Mouse (Mus musculus): Measurements from ENCODE around the gene Mycbpap. TPM values are rescaled to one million over a fixed set of nuclear protein-coding genes. Genes with fewer than 3 reads are reported as not detected.

The Mycbpap gene
- polyA plus RNA-seq, 1 experiment from 2014 or later: 3.7 TPM

DNA sequence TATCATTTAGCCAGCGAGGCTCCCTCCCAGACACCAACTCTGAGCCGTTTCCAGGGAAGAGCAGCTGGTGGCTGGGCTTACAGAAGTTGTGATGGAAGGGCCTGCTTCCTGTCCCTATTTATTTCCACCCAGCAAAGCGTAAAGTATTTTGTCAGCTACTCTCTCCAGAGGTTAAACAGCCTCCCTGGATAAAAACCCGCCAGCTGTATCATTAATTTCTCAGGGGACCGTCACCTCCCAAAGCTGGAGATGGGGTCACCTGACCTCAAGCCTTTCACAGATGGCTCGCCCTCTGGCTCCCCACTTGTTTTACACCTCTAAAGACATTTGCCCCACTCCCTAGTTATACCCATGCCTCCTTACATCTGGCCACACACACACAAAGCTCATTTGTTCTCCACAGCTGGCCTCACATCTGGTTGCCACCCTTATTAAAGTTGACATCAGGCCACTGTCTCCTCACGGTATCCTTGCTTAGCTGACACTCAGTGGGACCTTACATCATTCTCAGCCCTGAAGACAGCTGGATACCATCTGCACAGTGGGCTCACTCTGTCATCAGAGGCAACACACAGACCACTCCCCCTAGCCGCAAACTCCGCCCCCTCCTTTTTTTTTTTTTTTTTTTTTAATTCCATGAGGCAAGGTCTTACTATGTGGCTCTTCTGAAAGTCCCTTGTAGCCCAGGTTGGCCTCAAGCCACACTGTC is 4.8 kb upstream of the Mycbpap start:
- H3K4me1 ChIP-seq: peaks cover 14% of the 10 kb centered on the region
- 0 out of 2 replicates have a peak overlapping the region, but pooled peaks have one; percentile 36 for H3K27ac ChIP-seq
- H3K27me3 ChIP-seq: peaks cover 9% of the 10 kb centered on the region; the same call in 1 of the 2 replicates
- H3K9me3 ChIP-seq: no peaks in the 10 kb centered on the region
- ATAC-seq (ENCODE audit: low FRiP score): no peak
- no peak overlapping the region for H3K9ac ChIP-seq
- H3K4me2 ChIP-seq: no peak overlapping the region
- no peaks in the 10 kb centered on the region for H3K36me3 ChIP-seq (replicated peaks)
- WGBS: 64% methylated on average over 9 of the region's 9 CpGs
- no peak overlapping the region for H3K4me3 ChIP-seq (replicated peaks)

DNA sequence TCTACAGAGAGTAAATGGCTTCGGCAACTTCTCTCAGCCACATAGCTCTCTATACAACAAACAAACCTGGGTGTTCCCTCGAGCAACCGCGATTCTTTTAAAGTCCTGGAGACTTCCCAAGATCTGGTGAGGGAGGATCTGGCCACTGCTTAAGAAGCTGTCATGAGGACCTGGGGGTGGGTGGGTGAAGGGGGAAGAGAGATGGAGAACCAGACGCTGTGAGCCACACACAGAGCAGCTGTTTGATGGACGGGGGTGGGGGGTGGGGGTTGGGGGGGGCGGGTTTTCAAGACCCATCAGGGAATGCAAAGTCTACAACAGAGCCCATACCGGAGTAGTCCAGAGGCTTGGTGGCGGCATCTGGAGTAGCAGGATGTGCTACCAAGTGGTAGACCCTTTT is 8.1 kb downstream of the Mycbpap start:
- Histone ChIP-seq H3K27ac (no peak overlapping the region), H3K4me3 (replicated peaks) (no peak overlapping the region), H3K4me2 (no peak overlapping the region), H3K9ac (no peak overlapping the region), H3K4me1 (no peaks in the 10 kb centered on the region), H3K36me3 (replicated peaks) (no peaks in the 10 kb centered on the region), H3K27me3 (no peaks in the 10 kb centered on the region), H3K9me3 (no peaks in the 10 kb centered on the region)
- ATAC-seq (ENCODE audit: low FRiP score): no peak
- WGBS: 76% methylated on average over 9 of the region's 9 CpGs

DNA sequence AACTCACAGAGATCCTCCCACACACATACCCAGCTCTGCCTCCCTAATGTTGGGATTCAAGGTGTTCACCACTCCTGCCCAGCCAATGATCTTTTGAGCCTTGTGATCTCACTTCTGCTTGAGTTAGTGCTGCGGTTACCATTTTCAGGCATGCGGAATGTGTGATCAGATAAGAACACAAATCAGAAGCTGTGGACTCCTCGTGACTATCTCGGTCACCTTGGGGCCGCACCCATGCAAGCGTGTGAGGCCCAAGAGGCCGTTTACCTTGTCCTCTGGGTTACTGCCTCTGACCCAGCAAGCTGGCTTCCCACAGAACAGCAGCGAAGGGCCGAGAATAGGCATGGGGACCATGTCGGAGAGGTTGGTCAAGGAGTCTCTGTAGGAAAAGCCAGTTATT is 12.6 kb downstream of the Mycbpap start:
- Histone ChIP-seq H3K27me3 (no peaks in the 10 kb centered on the region), H3K4me1 (no peaks in the 10 kb centered on the region), H3K9me3 (no peaks in the 10 kb centered on the region), H3K4me2 (no peak overlapping the region), H3K4me3 (replicated peaks) (no peak overlapping the region), H3K36me3 (replicated peaks) (no peaks in the 10 kb centered on the region), H3K27ac (no peak overlapping the region), H3K9ac (no peak overlapping the region)
- ATAC-seq (ENCODE audit: low FRiP score): no peak
- 92% methylated on average over 10 of the region's 10 CpGs for WGBS

DNA sequence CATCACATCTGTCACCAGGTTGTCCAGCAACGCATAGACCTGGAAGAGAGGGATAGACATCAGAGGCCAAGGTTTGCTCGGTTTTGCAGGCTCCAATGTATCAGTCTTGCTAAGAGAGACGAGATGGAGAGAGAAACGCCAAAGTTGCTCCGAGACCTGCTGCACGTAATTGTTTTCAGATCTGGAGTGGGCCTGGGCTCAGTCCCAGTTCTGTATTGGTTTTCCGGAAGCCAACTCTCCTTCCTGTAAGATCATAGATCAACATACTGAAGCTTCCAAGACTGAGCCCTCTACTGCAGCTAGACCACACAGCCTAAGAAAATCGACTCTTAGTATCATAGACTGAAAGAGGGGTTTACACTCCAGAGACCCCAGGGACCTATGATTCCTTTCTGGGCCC is 20.1 kb downstream of the Mycbpap start:
- no peak for ATAC-seq (ENCODE audit: low FRiP score)
- no peak overlapping the region for H3K4me2 ChIP-seq
- no peaks in the 10 kb centered on the region for H3K36me3 ChIP-seq (replicated peaks)
- H3K4me1 ChIP-seq: peaks cover 26% of the 10 kb centered on the region
- H3K27me3 ChIP-seq: peaks cover 51% of the 10 kb centered on the region
- 88% methylated on average over 8 of the region's 8 CpGs for WGBS
- no peaks in the 10 kb centered on the region for H3K9me3 ChIP-seq
- no peak overlapping the region for H3K4me3 ChIP-seq (replicated peaks)
- no peak overlapping the region for H3K27ac ChIP-seq
- H3K9ac ChIP-seq: no peak overlapping the region

DNA sequence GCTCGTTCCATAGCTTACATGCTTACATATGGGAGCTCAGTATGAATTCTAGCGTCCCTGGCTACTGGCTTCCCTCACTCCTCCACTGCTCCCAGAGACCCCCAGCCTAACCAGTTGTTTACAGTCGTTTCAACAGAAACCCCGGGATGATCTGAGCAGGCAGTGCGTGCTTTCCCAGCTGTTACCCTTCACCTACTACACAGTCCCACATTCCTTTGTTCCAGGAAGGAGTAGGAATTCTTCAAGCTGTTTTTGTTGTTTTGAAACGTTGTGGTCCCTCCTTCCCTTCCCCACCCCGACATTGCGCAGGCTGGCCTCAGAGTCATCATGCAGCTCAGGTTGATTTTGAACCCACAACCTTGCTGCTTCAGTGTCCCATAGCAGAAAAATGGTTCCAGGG is 21.2 kb downstream of the Mycbpap start:
- H3K4me2 ChIP-seq: peak overlapping the region; percentile 54; the same call in 1 of the 2 replicates
- no peak for ATAC-seq (ENCODE audit: low FRiP score)
- H3K27ac ChIP-seq: no peak overlapping the region
- no peak overlapping the region for H3K9ac ChIP-seq
- H3K4me1 ChIP-seq: peaks cover 26% of the 10 kb centered on the region
- H3K36me3 ChIP-seq (replicated peaks): no peaks in the 10 kb centered on the region
- 30% methylated on average over 8 of the region's 8 CpGs for WGBS
- H3K4me3 ChIP-seq (replicated peaks): no peak overlapping the region
- H3K9me3 ChIP-seq: no peaks in the 10 kb centered on the region
- peaks cover 52% of the 10 kb centered on the region for H3K27me3 ChIP-seq

DNA sequence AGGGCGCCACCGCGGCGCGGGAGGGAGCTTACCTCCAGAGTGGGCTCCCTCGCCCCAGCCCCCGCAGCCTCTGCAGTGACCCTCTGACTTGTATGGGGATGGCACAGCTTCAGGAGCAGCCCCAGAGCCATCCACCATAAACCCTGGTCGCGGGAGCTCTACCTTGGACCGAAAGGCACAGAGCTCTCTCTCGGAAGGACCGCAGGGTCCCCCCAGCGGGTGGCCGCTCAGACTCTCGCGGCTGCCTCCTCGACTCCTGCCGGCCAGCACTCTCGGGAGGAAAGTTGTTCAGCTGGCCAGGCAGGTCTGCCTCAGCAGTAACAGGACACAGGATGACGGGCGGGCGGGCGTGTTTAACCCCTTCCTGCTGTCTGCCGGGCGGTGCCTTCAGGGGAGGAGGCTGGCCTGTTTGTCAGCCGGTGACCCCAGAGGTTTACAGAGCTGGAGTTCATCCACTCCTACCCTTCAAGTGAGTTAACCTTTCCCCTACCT is 21.8 kb downstream of the Mycbpap start, which contains the start of gene Epn3:
Gene Epn3, minus strand, starts transcription at position 314 of the 492 bp plus-strand sequence.
- Histone ChIP-seq H3K4me1 (peaks cover 26% of the 10 kb centered on the region), H3K4me2 (peak within 1 kb of the TSS; percentile 54), H3K9ac (peak within 1 kb of the TSS; percentile 36; the same call in 1 of the 2 replicates), H3K9me3 (no peaks in the 10 kb centered on the region), H3K36me3 (replicated peaks) (no peaks in the 10 kb centered on the region), H3K4me3 (replicated peaks) (peak within 1 kb of the TSS; percentile 26), H3K27ac (no peak within 1 kb of the TSS), H3K27me3 (peaks cover 58% of the 10 kb centered on the region)
- WGBS: 1% methylated on average over 26 of the region's 26 CpGs
- ATAC-seq (ENCODE audit: low FRiP score): peak; percentile 36

DNA sequence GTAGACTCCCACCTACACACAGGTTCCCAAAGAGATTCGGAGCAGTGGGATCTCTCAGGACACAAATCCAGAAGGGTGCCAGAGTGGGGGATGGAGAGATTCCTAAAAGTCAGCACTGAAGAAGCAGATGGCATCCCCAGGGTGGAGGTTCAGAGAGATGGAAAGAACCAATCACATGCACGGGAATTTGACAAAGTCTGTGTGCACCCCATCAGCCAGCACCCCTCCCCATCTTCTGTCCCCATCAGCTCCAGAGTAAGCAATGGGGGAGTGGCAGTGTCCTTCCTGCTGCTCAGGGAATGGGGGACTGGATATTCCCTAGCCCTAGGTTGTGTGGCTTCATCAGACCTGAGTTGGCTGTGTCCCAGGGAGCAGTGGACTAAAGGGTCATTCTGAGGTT is 22.5 kb downstream of the Mycbpap start:
- 10% methylated on average over 2 of the region's 2 CpGs for WGBS
- Histone ChIP-seq H3K36me3 (replicated peaks) (no peaks in the 10 kb centered on the region), H3K27me3 (peaks cover 60% of the 10 kb centered on the region), H3K9ac (peak overlapping the region; percentile 36; the same call in 1 of the 2 replicates), H3K4me3 (replicated peaks) (peak overlapping the region; percentile 26; the same call in 1 of the 2 replicates), H3K4me1 (peaks cover 26% of the 10 kb centered on the region), H3K4me2 (peak overlapping the region; percentile 54), H3K9me3 (no peaks in the 10 kb centered on the region), H3K27ac (no peak overlapping the region)
- ATAC-seq (ENCODE audit: low FRiP score): 0 out of 2 replicates have a peak, but pooled peaks have one; percentile 41

DNA sequence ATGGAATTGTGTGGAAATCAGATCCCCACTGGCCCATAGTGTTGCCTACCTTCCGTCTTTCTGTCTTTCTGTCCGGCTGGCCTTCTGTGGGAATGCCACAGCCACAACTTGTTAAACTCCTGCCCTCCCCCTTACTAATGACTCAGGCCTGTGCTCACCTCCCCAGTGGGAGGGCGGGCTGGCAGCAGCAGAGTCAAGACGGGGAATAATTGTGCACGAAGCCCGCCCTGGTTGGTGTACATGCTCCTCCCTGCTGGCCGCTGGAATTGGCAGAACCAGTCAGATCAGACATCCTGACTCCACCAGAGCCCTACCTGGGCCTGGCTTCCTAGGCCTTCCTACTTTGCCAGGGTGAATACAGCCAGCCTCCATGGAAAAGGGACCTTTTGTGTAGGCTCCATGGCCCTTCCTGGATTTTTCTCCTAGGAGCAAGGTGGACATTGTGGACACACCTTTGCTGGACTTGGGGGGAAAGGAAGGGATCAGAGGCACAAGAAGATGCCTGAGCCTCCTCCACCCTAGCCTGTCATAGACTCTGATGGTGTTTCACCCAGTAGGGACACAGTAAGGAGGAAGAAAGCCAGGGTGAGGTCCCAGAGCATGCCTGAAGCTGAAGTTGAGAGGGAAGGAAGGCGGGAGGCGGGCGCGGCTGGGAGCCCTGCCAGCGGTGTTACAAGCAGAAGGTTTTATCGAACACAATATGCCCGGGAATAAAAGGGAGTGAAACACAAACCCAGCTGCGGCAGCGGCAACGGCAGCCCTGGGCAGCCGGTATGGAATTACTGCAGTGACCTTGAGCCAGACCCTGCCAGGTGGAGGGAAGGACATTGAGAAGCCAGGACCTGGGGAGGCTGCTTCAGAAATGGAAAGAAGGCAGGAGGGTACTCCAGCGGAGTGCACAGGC is 23.2 kb downstream of the Mycbpap start:
- peaks cover 26% of the 10 kb centered on the region for H3K4me1 ChIP-seq
- peak overlapping the region; percentile 36; the same call in 1 of the 2 replicates for H3K9ac ChIP-seq
- no peak overlapping the region for H3K27ac ChIP-seq
- H3K4me2 ChIP-seq: peak overlapping the region; percentile 54
- WGBS: 18% methylated on average over 19 of the region's 19 CpGs
- no peaks in the 10 kb centered on the region for H3K9me3 ChIP-seq
- H3K4me3 ChIP-seq (replicated peaks): no peak overlapping the region
- H3K36me3 ChIP-seq (replicated peaks): no peaks in the 10 kb centered on the region
- peaks cover 66% of the 10 kb centered on the region for H3K27me3 ChIP-seq
- 0 out of 2 replicates have a peak, but pooled peaks have one; percentile 20 for ATAC-seq (ENCODE audit: low FRiP score)

DNA sequence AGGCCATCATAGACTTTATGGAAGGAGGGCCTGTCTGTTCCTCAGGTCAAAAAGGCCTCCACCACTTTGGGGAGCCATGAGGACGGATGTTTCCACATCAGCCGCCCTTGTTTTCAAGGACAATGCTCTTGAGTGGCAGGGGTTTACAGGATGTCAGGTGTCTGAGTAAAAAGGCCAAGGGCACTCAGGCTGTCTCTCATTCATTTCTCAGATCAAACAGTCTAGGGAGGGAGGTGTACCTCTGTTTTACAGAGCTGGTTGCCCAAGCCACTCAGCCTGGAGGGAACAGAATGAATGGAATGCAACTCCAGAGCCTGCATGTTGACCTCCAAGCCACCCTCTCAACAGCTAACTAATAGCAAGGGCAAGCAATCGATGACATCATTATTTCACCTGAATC is 26.1 kb downstream of the Mycbpap start:
- no peak overlapping the region for H3K4me3 ChIP-seq (replicated peaks)
- no peaks in the 10 kb centered on the region for H3K36me3 ChIP-seq (replicated peaks)
- H3K27me3 ChIP-seq: peaks cover 69% of the 10 kb centered on the region
- no peaks in the 10 kb centered on the region for H3K9me3 ChIP-seq
- H3K4me2 ChIP-seq: no peak overlapping the region
- H3K9ac ChIP-seq: no peak overlapping the region
- 80% methylated on average over 3 of the region's 3 CpGs for WGBS
- no peak for ATAC-seq (ENCODE audit: low FRiP score)
- peaks cover 42% of the 10 kb centered on the region for H3K4me1 ChIP-seq
- no peak overlapping the region for H3K27ac ChIP-seq

DNA sequence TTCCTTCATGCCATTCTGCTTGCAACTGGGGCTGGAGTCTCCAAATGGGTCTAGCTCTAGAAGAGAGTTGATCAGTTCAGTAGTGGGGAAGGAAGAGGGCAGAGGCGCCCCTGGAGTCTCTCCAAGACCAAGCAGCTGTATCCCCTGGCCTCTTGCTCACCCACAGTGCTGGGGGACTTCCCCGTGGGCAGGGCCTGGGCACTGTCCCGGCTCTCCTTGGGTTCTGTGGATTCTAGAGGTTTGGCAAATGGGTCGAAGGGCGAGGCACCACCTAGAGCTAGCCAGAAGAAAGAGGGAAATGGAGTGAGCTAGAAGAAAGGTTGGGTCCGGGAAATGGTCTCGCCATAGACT is 29.8 kb downstream of the Mycbpap start:
- Histone ChIP-seq H3K9me3 (no peaks in the 10 kb centered on the region), H3K27ac (no peak overlapping the region), H3K36me3 (replicated peaks) (no peaks in the 10 kb centered on the region), H3K9ac (no peak overlapping the region), H3K4me3 (replicated peaks) (no peak overlapping the region), H3K4me1 (peaks cover 22% of the 10 kb centered on the region), H3K27me3 (peaks cover 63% of the 10 kb centered on the region), H3K4me2 (peak overlapping the region; percentile 75)
- WGBS: 67% methylated on average over 7 of the region's 7 CpGs
- no peak for ATAC-seq (ENCODE audit: low FRiP score)

DNA sequence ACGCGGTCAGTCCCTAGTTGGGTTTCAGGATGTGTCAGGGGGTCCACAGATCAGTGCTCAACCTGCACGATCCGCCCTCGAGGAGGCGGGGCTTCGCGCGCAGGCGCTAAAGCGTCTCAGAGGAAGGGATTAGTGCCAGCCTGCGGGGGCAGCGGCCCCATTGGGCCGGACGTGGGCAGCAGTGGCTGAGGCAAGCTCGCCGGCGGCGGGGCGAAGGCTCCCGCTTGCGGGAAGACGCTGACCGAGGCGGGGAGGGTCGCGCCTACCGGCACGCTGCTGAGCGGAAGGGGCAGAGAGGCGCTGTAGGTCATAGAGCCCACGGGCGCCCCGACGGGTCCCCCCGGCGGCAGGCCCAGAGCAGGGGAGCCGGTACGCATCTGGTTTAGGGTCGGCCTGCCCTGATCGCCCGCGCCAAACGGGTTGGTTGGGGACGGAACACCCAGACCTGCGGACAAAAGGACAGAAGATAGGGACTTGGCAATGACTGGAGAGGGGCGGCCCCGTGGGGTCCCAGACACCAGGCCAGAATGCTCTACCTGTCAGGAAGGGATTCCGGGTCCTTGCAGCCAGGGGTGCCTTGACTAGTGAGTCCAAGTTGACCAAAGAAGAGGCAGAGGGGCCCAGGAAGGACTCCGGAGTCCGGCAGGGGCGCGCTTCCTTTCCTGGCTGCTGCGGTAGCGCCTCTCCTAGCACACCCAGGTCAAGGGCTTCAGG is 30.4 kb downstream of the Mycbpap start:
- peaks cover 22% of the 10 kb centered on the region for H3K4me1 ChIP-seq
- peak overlapping the region; percentile 75 for H3K4me2 ChIP-seq
- H3K27me3 ChIP-seq: peaks cover 67% of the 10 kb centered on the region
- 3% methylated on average over 54 of the region's 55 CpGs for WGBS
- no peaks in the 10 kb centered on the region for H3K36me3 ChIP-seq (replicated peaks)
- H3K9ac ChIP-seq: peak overlapping the region; percentile 67
- H3K4me3 ChIP-seq (replicated peaks): peak overlapping the region; percentile 58
- peak; percentile 80 for ATAC-seq (ENCODE audit: low FRiP score)
- no peaks in the 10 kb centered on the region for H3K9me3 ChIP-seq
- no peak overlapping the region for H3K27ac ChIP-seq

DNA sequence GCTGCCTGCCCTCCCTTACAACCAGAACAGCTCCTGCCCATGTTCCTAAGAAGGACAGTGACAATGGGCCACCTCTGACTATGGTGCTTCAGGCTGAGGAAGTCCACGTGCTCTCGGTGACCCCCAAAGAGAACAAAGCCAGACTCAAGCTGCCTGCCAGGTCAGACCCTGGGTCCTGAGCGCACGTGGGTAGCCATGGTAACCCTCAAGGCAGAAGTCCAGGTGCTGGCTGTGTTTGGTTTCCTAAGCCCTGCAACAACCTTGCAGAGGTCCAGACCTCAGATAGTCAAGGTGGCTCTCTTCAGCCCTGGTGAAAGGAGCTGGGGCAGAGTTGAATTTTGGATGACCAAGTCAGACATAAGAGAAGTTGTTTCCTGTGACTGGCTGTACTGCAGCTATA is 31.8 kb downstream of the Mycbpap start:
- Histone ChIP-seq H3K27me3 (peaks cover 71% of the 10 kb centered on the region), H3K4me1 (peaks cover 22% of the 10 kb centered on the region), H3K9ac (no peak overlapping the region), H3K4me3 (replicated peaks) (no peak overlapping the region), H3K27ac (no peak overlapping the region), H3K4me2 (no peak overlapping the region), H3K36me3 (replicated peaks) (no peaks in the 10 kb centered on the region), H3K9me3 (no peaks in the 10 kb centered on the region)
- ATAC-seq (ENCODE audit: low FRiP score): no peak
- 33% methylated on average over 4 of the region's 4 CpGs for WGBS
